Mouse (Mus musculus) cerebellum, adult 2 months (tissue): Measurements from ENCODE around the gene Alk. TPM values are rescaled to one million over a fixed set of nuclear protein-coding genes. Genes with fewer than 3 reads are reported as not detected.

Source experiments
- DNase-seq, 2 experiments: peaks; one replicate each; pipeline ENCODE4 v3.0.0; 2021
- H3K27ac ChIP-seq: fragments of 200-500 bp; 2 replicates; pipeline ENCODE4 v1.5.1; 2012; ENCODE audit warnings: low read length, control low read depth, inconsistent platforms; ENCODE audit not compliant: insufficient read depth
- H3K27me3 ChIP-seq: fragments of 200-500 bp; 2 replicates; pipeline ENCODE4 v1.6.1; 2012; ENCODE audit warnings: inconsistent platforms, mild to moderate bottlenecking, low read length, moderate library complexity; ENCODE audit not compliant: control insufficient read depth, insufficient read depth
- H3K4me1 ChIP-seq: fragments of 200-500 bp; 2 replicates; pipeline ENCODE4 v1.6.1; 2011; ENCODE audit warnings: low read length; ENCODE audit not compliant: control insufficient read depth, insufficient read depth
- H3K4me3 ChIP-seq: fragments of 200-500 bp; replicated peaks from 2 replicates; pipeline ENCODE3; 2011; ENCODE audit warnings: mild to moderate bottlenecking, low read depth, low read length, control low read depth; ENCODE audit not compliant: insufficient read depth
- CTCF ChIP-seq: fragments of 200-500 bp; IDR thresholded peaks from 2 replicates; pipeline ENCODE4 v1.5.1; 2011; ENCODE audit warnings: low read depth, mild to moderate bottlenecking, control low read depth, low read length, moderate library complexity, borderline replicate concordance; ENCODE audit not compliant: insufficient read depth
- POLR2A ChIP-seq: fragments of 200-500 bp; IDR thresholded peaks from 2 replicates; pipeline ENCODE4 v1.6.1; 2011; ENCODE audit warnings: low read length, control low read depth, borderline replicate concordance; ENCODE audit not compliant: insufficient read depth
- WGBS: fragments of 180-500 bp; shearing (Covaris S2); methylation state at CpG from one replicate; pipeline ENCODE4 v1.1.7; 2018; 5-methylcytosine and 5-hydroxymethylcytosine counted together
- polyA plus RNA-seq: library from polyadenylated mRNA; depleted of rRNA; stranded (reverse); fragments of >200 nt; gene quantifications from 2 replicates; pipeline ENCODE4 v1.2.3, GENCODE M21; 2012

Gene Alk
- polyA plus RNA-seq, 1 experiment, result 1.6 TPM

DNA sequence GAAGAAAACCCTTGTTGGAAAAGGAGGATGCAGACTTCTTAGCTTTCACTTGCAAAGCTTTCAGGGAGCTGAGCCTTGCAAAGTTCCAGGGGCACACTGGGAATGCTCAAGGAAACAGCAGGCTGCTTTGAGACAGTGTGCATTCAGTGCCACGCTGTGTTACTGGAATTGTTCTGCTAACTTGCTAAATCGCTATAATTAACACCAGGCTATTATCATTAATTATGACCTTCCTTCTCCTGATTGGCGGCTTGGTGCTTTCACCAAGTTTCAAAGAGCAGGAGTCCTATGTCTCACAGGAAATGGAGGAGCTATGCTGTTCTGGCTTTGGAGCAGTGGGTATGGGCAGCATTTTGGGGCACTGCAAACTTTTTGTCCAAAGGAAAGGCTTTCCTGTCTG is 43.0 kb downstream of the Alk start:
- Histone ChIP-seq H3K4me1 (no peaks in the 10 kb centered on the region), H3K4me3 (no peak overlapping the region), H3K27ac (no peak overlapping the region), H3K27me3 (no peaks in the 10 kb centered on the region)
- TF ChIP-seq CTCF (no peak), POLR2A (no peak)
- 36% methylated on average over 3 of the region's 3 CpGs for WGBS
- no peak for DNase-seq

DNA sequence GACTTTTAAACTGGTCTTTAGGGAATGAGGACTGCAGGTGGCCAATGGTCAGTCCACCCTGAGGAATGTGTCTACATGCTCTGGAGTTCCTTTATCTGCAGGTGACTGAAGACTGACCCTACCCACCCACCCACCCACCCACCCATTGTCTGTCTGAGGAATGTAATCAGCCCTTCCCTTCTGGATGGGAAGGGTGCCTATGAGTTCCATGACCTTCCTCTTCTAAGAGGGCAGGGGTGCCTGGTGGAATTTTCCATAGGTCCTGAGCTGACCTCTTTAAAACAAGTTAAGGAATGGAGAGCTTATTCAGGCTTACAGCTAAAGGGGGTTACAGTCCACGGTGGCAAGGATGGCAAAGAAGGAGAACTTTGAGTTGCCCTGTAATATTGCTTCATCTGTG is 43.7 kb downstream of the Alk start:
- Histone ChIP-seq H3K27me3 (no peaks in the 10 kb centered on the region), H3K27ac (no peak overlapping the region), H3K4me3 (no peak overlapping the region), H3K4me1 (no peaks in the 10 kb centered on the region)
- DNase-seq, result no peak
- WGBS, result 86% methylated on average over 1 of the region's 1 CpGs
- no peak for TF ChIP-seq POLR2A
- no peak for TF ChIP-seq CTCF

DNA sequence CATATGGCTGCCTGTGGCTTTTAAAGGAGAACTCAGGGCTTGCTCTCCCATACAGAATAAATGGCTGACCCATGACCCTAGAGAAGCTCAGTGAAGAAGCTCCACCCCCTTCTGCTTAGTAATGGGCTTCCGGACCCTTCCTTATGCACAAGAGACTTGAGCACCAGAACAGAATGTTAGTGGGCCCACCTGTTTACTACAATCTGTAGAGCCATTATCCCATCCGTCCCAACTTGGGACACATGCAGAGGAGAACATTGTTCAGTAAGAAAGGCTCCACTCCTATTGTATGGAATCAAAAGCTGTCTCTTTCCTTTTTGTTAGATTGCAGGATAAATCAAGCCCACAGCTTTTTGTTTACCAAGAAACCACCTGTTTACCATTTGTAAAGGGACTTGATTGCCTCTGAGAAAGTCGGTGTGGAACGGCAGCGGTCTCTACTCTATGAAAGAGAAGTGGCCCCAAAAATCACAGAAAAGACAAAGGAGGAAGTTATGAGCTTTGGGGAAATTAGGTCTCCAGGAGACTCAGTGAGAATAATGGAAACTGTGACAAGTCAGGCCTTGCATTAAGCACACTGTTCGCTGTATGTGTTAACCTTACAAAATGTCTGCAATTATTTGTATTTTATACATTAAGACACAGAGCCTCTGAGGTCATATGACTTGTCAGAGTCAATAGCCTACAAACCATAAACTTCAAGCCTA is 47.2 kb downstream of the Alk start:
- H3K4me1 ChIP-seq, result no peaks in the 10 kb centered on the region
- WGBS, result 68% methylated on average over 6 of the region's 6 CpGs
- no peak for DNase-seq
- H3K27ac ChIP-seq, result no peak overlapping the region
- TF ChIP-seq POLR2A (no peak), CTCF (no peak)
- no peaks in the 10 kb centered on the region for H3K27me3 ChIP-seq
- no peak overlapping the region for H3K4me3 ChIP-seq

- DNase-seq, result no peak
- 53% methylated on average over 4 of the region's 4 CpGs for WGBS
- H3K4me3 ChIP-seq, result no peak overlapping the region
- no peak overlapping the region for H3K27ac ChIP-seq
- H3K4me1 ChIP-seq, result no peaks in the 10 kb centered on the region
- TF ChIP-seq CTCF, result no peak
- TF ChIP-seq POLR2A, result no peak
- no peaks in the 10 kb centered on the region for H3K27me3 ChIP-seq
Observed at GRCm38 (mm10) chr17:72546274-72546673, 58.2 kb downstream of the Alk start.

DNA sequence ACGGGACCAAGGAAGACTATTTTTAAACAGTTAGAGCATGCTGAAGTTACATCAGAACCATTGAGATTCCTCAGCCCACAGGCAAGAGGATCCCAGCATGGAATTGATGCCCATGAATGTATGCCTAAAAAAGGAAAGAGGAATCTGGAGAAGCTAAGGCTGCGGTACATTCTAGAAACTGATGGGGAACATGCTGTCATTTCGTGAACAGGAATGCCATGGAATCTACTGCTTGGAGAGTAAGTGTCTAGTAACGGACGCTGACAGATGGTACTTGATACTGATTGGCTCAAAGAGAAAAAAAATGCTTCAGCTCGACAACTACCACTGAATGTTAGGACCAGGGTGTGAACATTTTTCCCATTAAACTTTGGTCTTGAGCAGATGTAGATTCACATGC is 69.1 kb downstream of the Alk start:
- no peak overlapping the region for H3K27ac ChIP-seq
- DNase-seq, result no peak
- no peaks in the 10 kb centered on the region for H3K4me1 ChIP-seq
- no peak overlapping the region for H3K4me3 ChIP-seq
- no peak for TF ChIP-seq POLR2A
- TF ChIP-seq CTCF, result no peak
- no peaks in the 10 kb centered on the region; the same call in 1 of the 2 replicates for H3K27me3 ChIP-seq
- WGBS, result 87% methylated on average over 6 of the region's 6 CpGs

DNA sequence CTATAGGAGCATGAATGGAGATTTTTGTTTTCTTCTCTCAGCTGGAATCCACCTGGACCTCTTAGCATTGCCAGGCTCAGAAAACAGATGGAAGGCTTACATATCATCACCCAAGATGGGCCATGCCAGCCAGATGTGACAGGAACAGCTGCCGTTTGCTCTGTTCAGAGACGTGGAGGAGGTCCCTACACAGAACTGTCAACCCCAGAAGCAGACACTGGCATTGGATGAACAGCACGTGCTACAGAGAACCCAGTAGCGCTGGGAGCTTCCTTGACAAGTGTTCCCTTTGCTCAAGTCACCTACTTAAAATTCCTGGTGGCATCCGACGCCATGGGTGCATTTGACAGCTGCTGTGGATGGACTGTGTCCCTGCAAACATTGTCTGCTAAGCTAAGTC is 72.2 kb downstream of the Alk start:
- 73% methylated on average over 6 of the region's 6 CpGs for WGBS
- no peak overlapping the region for H3K4me3 ChIP-seq
- no peaks in the 10 kb centered on the region for H3K4me1 ChIP-seq
- no peak for DNase-seq
- H3K27ac ChIP-seq, result no peak overlapping the region
- no peaks in the 10 kb centered on the region; the same call in 1 of the 2 replicates for H3K27me3 ChIP-seq
- TF ChIP-seq CTCF, result no peak
- no peak for TF ChIP-seq POLR2A

GRCm38 (mm10) chr17:72528481-72528880 is 75.9 kb downstream of the Alk start:
- WGBS, result 96% methylated on average over 8 of the region's 8 CpGs

GRCm38 (mm10) chr17:72527481-72527880 is 76.9 kb downstream of the Alk start:
- Histone ChIP-seq H3K27me3 (no peaks in the 10 kb centered on the region; the same call in 1 of the 2 replicates), H3K27ac (no peak overlapping the region), H3K4me1 (no peaks in the 10 kb centered on the region), H3K4me3 (no peak overlapping the region)
- 86% methylated on average over 5 of the region's 5 CpGs for WGBS
- no peak for DNase-seq
- no peak for TF ChIP-seq POLR2A

More at GRCm38 (mm10) chr17:72528481-72528880, 75.9 kb downstream of the Alk start:
- no peak overlapping the region for H3K4me3 ChIP-seq
- DNase-seq, result no peak
- TF ChIP-seq POLR2A, result no peak
- TF ChIP-seq CTCF, result no peak
- H3K27me3 ChIP-seq, result no peaks in the 10 kb centered on the region; the same call in 1 of the 2 replicates
- no peak overlapping the region for H3K27ac ChIP-seq
- no peaks in the 10 kb centered on the region for H3K4me1 ChIP-seq
